Mouse (Mus musculus) hindbrain, embryonic 14.5 days (tissue): Measurements from ENCODE around the gene Srsx. TPM values are rescaled to one million over a fixed set of nuclear protein-coding genes. Genes with fewer than 3 reads are reported as not detected.
"Not testable (repeated sequence)": the region's sequence is repeated elsewhere in the genome, so short reads cannot be mapped to it uniquely, and the experiment has no call there.

Source experiments
- ATAC-seq: fragments of 200-750 bp; cut with Nextera tagmentation; 2 replicates; pipeline ENCODE4 v1.8.0; 2017; ENCODE audit warnings: moderate number of reproducible peaks, mild to moderate bottlenecking, moderate TSS enrichment, moderate library complexity; ENCODE audit not compliant: low FRiP score
- DNase-seq: peaks from one replicate; pipeline ENCODE4 v3.0.0-alpha.2; 2015; ENCODE audit warnings: low spot score
- H3K27ac ChIP-seq: fragments of 300-500 bp; sonication (generic); 2 replicates; pipeline ENCODE4 v1.5.1; 2014; ENCODE audit warnings: mild to moderate bottlenecking, moderate library complexity
- H3K27me3 ChIP-seq: fragments of 300-500 bp; sonication (generic); 2 replicates; pipeline ENCODE4 v1.6.1; 2014; ENCODE audit warnings: mild to moderate bottlenecking, low read length, mixed read lengths; ENCODE audit not compliant: control insufficient read depth, insufficient read depth
- H3K36me3 ChIP-seq: fragments of 300-500 bp; sonication (generic); replicated peaks from 2 replicates; pipeline ENCODE4 v1.6.1; 2014; ENCODE audit not compliant: control insufficient read depth, insufficient read depth
- H3K4me1 ChIP-seq: fragments of 300-500 bp; sonication (generic); replicated peaks from 2 replicates; pipeline ENCODE4 v1.6.1; 2014; ENCODE audit warnings: antibody characterized with exemption, low read length, mixed read lengths; ENCODE audit not compliant: control insufficient read depth, insufficient read depth
- H3K4me2 ChIP-seq: fragments of 300-500 bp; sonication (generic); replicated peaks from 2 replicates; pipeline ENCODE4 v1.6.1; 2014; ENCODE audit warnings: mild to moderate bottlenecking, moderate library complexity
- H3K4me3 ChIP-seq: fragments of 300-500 bp; sonication (generic); replicated peaks from 2 replicates; pipeline ENCODE4 v1.5.1; 2014; ENCODE audit warnings: mild to moderate bottlenecking, low read length
- H3K9ac ChIP-seq: fragments of 300-500 bp; sonication (generic); 2 replicates; pipeline ENCODE4 v1.6.1; 2014
- H3K9me3 ChIP-seq: fragments of 300-500 bp; sonication (generic); 2 replicates; pipeline ENCODE4 v1.6.1; 2016; ENCODE audit warnings: low read length; ENCODE audit not compliant: control insufficient read depth
- WGBS: fragments of 180-500 bp; shearing (Covaris S2); extraction: QIAGEN DNeasy Blood & Tissue Kit; methylation state at CpG from one replicate; pipeline ENCODE4 v1.1.7; 2014; 5-methylcytosine and 5-hydroxymethylcytosine counted together
- polyA plus RNA-seq: library from polyadenylated mRNA; unstranded; fragments of >200 nt; fragmentation: Nextera tagmentation; extraction: Ambion mirVana; gene quantifications from 2 replicates; pipeline ENCODE4 v1.2.1, GENCODE M21; 2014

Gene Srsx
- polyA plus RNA-seq: not detected in 2 replicates

- DNase-seq, ATAC-seq, H3K27me3 ChIP-seq, H3K4me3 ChIP-seq, H3K9me3 ChIP-seq, H3K4me2 ChIP-seq, H3K27ac ChIP-seq, H3K9ac ChIP-seq, H3K4me1 ChIP-seq, H3K36me3 ChIP-seq: not testable (repeated sequence)
- no CpG with 5 or more reads among the region's 1 CpGs for WGBS
These were observed at the start of gene Srsx for GRCm38 (mm10) chrX:123222381-123222780. TSS of gene Srsx (minus strand) at chrX:123222481.

- no CpG with 5 or more reads among the region's 3 CpGs for WGBS
- not testable (repeated sequence) for H3K27ac ChIP-seq, H3K27me3 ChIP-seq, H3K4me2 ChIP-seq, ATAC-seq, DNase-seq, H3K9ac ChIP-seq, H3K4me1 ChIP-seq, H3K4me3 ChIP-seq, H3K9me3 ChIP-seq, H3K36me3 ChIP-seq
These were observed 24.5 kb upstream of the Srsx start, which contains the start of gene Gm17577 for GRCm38 (mm10) chrX:123246807-123247206. TSS of gene Gm17577 (minus strand) at chrX:123246907.

Other genes with a start within 250 kb of the Srsx start
- gene Gm17521, start 192.8 kb downstream of the Srsx start, polyA plus RNA-seq: not detected in 2 replicates
- gene Cldn34c1, start 119.0 kb downstream of the Srsx start, polyA plus RNA-seq: 33.0 and 39.2 TPM in 2 replicates
- not detected in 2 replicates for gene Gm17577, start 24.4 kb upstream of the Srsx start, polyA plus RNA-seq